Mouse (Mus musculus): ENCODE results near the gene Adgrf1. TPM values are rescaled to one million over a fixed set of nuclear protein-coding genes. Genes with fewer than 3 reads are reported as not detected.

Gene Adgrf1
- not detected for total RNA-seq (2021)
- long read RNA-seq, experiment 1: 0 reads
- long read RNA-seq, experiment 2: 0 reads

- DNase-seq (ENCODE audit: low spot score in 2 of 2): no peak
Measured at GRCm38 (mm10) chr17:43270161-43270560, at the start of gene Adgrf1. Adgrf1 (plus strand) TSS chr17:43270329.

- no peak for DNase-seq (ENCODE audit: low spot score in 2 of 2)
Measured at GRCm38 (mm10) chr17:43226101-43226500, 44.0 kb upstream of the Adgrf1 start.

DNA sequence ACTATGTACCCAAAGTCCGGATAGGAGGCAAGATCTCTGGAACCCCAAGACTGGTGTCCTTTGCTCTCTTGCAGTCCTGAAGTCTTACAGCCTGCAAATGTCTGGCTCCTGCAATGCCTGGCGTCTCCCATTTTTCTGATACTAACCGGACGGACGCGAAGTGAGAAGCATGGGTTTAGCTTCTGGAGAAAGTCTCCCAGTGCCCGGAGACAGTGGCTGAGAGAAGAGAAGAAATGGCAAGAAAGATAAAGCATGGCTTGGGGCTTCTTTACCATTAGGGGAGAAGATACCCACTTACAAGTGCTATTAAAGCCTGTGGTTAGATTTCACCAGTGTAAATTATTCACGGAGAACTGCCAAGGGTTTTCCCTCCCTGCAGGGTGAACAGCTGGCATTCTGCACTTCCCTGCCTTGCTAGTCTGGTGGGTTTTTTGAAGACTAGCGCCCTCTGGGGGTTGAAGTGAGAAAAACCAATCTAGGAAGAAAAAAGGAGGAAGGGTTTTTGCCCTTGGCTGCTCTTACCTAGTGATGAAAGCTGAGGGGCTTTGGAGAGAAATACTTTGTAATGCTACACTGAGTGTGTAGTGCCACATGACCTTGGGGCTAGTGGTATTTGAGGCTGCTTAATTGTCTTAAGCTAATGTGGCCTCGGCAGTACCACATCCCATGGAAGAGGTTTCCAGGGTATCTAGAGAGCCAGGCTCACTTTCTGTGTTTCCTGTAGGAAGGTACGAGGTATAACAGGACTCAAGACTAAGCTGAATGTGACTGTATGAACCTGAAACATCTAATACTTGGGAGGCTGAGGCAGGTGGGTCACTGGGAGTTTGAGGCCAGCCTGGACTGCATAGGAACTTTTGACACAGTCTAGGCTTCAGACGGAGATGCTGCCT lies 40.3 kb upstream of the Adgrf1 start:
- peak; percentile 30 to 58 for DNase-seq (ENCODE audit: low spot score in 2 of 2)

DNA sequence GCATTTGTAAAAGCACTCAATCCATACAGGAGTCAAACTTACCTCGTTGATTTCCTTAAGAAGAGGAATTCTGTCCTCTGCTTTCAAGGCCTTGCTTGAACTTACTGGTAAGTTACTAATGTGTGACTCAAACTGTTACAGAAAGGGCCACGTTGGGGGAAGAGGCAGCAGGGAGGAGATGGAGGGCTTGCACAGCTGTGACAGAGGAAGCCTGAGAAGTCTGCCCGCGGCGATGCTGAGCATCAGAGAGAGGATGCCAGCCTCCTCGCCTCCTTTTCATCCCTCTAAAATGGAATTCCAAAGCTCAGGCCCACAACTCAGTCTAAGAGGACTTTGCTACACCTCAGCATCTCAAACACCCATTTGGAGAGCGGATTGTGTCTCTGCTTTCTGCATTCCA lies 39.3 kb upstream of the Adgrf1 start:
- no peak for DNase-seq (ENCODE audit: low spot score in 2 of 2)

GRCm38 (mm10) chr17:43232769-43233168 lies 37.4 kb upstream of the Adgrf1 start:
- no peak for DNase-seq (ENCODE audit: low spot score in 2 of 2)

DNA sequence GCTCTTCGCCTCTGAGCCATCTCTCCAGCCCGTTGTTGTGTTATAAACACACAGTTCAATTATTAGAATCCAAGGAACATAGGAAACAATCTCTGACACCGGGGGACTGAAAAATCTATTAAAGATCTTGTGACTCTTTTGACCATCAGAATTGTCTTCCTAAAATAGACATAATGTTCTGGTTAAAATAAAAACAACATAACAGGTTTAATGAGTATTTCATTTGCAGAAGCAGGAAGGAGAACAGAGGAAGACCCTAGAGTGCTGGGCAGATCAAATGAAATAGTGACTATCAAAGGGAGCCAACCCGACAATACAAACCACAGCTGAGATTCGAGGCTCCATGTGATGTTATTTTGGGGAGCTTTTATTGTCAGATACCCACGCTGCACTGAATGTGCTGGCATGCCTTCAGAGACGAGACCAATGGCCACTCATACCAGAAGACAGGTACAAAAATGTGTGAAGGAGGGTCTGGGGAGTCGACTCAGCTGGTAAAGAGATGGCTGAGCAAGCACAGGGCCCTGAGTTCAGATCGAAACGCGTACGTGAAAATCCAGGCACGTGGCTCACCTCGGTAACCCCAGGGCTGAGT lies 33.4 kb upstream of the Adgrf1 start:
- DNase-seq (ENCODE audit: low spot score in 2 of 2): no peak

DNA sequence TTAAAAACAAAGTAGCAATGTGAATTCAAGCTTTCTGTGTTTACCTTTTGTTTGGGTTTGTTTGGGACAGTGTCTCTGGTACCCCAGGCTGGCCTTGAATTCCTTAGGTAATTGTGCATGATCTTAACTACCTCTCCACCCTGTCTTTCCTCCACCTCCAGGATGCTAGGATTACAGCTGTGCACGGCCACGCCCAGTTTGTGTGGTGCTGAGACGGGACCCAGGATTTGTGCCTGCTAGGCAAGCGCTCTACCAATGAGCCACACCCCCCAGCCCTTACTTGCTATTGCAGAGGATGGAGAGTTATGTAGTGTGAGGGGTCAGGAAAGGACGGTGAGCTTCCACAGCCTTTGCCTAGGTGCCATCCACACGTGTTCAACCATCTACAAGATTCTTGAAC lies 31.1 kb upstream of the Adgrf1 start:
- DNase-seq (ENCODE audit: low spot score in 2 of 2): no peak

GRCm38 (mm10) chr17:43241134-43241533 lies 29.0 kb upstream of the Adgrf1 start:
- DNase-seq (ENCODE audit: low spot score in 2 of 2): peak; percentile 53 to 81

- DNase-seq (ENCODE audit: low spot score in 2 of 2): no peak
Measured at GRCm38 (mm10) chr17:43242609-43243008, 27.5 kb upstream of the Adgrf1 start.

DNA sequence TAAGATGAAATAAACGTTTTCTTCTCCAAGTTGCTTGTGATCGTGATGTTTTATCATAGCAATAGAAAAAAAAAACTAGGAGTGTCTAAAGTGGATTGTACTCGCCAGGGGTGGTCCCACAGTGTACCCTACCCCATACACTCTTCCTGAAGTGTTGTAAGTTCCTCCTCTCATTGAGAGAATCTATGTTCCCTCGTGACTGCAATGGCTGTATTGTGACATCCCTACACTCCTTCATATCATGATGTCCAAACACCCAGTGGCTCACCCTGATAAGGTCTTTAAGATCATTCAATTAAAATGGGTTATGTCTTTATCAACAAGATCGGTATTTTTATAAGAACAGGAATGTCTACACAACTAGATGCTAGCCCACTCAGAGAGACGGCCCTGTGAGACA lies 24.8 kb upstream of the Adgrf1 start:
- no peak for DNase-seq (ENCODE audit: low spot score in 2 of 2)

DNA sequence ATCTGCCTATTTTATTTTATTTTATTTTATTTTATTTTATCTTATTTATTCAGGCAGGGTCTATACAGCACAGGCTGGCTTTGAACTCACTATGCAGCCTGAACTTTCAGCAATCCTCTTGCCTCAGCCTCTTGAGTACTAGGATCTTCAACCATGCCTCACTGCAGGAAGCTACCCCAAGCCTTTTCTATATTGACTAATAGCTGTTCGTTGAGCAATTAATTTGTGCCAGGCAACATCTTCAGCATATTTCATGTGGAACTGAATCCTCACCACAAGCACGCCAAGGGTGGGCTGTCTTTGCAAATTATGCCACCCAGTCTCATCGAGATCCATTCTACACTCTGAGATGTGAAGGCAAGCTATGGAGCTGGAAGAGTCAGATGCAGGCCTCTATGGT lies 22.9 kb upstream of the Adgrf1 start:
- no peak for DNase-seq (ENCODE audit: low spot score in 2 of 2)

GRCm38 (mm10) chr17:43249645-43250044 lies 20.5 kb upstream of the Adgrf1 start:
- no peak for DNase-seq (ENCODE audit: low spot score in 2 of 2)

DNA sequence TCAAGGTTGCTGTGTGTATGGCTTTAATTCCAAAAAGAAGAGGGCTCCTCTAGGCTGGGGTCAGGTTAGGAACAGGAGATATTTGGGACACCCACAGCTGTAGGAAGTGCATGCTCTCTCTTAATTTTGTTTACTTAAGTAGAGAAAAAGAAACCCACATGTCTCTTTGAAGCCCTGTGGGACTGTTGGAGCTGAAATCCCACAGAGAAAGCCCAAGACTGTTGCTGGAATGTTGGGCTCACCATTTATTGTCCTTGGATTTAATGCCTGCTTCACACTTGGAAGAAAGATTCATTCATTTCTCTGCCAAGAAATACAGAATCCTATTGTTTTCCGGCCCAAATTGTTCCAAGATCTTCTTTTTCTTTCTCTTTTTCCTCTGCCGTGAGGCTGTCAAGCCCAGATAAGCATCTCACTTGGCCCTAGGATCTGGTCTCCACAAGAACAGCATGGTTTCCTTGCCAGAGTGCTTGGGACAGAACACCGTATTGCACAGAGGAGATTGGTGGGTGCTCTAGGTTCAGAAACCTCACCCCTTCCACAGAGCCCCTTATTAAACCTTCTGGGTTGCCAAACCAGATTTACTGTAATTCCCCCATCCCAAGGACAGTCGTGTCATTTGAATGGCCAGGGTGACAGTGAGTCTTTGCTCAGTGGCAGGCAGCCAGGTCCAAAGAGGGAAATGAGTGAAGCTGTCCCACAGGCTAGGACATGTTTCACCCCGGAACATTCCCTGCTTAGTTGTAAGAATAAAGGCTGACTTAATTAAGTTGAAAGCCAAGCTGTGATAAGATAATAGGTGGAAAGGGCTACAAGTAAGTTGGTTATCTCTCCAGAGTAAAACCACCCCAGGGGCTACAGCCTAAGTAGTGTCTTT lies 18.6 kb upstream of the Adgrf1 start:
- peak in 1 of 2 experiments; percentile 31 for DNase-seq (ENCODE audit: low spot score in 2 of 2)

DNA sequence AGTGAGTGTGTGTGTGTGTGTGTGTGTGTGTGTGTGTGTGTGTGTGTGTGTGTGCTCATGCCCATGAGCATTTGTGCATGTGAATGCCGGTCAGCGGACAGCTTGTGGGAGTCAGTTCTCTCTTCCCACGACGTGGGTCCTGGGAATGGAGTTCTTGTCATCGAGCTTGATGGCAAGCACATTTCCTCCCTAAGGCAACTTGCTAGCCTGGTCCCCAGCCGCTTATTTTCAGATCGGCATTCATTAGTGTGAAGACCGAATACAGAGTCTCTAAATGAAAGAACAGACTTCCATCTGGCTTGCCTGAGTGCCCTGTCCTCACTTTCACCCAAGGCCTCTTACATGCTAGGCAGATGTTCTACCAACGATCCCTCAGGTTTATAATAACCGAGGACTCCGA lies 17.3 kb upstream of the Adgrf1 start:
- DNase-seq (ENCODE audit: low spot score in 2 of 2): no peak

DNA sequence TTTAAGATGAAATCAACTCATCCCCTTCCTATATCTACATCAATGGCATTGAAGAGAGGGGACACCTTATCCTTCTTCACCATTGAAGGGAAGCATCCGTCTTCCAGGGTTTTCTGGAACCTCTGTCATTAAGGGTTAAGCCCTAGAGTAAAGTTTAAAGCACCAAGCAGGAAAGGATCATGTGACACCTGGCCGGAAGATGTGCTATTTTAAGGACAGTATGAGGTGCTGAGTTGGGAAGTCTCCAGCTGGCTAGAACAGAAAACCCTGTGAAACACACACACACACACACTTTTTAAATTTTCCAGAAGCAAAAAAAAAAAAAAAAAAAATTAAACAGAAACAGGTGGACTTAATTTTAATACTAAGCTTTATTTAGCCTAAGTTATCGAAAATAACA lies 15.9 kb upstream of the Adgrf1 start:
- DNase-seq (ENCODE audit: low spot score in 2 of 2): no peak

GRCm38 (mm10) chr17:43256536-43257135 lies 13.5 kb upstream of the Adgrf1 start:
- DNase-seq (ENCODE audit: low spot score in 2 of 2): no peak

DNA sequence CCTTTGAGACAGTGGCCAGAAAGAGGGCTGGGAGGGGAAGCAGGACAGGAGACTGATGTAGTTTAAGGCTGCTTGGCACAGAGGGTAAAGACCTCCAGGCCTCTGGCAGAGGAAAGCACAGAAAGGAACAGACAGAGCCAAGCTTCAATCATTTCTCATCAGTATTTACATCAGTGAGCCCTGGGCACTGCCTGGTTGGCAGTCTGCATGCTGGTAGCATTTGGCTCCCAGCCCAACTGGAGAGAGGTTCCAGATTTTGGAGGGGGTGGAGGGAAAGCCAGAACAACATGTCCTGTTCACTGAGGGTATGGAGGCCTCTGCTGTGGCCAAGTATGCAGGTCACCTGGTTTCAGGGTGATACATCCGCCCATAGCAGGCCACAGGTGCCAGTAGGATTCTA lies 12.4 kb upstream of the Adgrf1 start:
- no peak for DNase-seq (ENCODE audit: low spot score in 2 of 2)

DNA sequence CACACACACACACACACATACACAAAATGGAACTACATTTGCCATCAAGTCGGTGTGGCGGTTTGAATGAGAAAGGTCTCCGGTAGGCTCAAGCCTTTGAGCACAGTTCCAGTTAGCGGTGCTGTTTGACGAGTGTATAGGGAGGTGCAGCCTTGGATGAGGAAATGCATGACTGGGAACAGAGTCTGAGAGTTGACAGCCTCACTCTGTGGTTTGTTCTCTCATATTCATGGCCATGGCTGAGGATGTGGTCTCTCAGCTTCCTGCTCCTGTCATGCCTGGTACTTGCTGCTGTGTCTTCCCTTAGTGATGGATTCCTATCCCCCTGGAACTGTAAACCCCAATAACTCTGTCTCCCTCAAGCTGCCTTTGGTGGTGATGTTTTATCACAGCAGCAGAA lies 8.2 kb upstream of the Adgrf1 start:
- DNase-seq (ENCODE audit: low spot score in 2 of 2): no peak

GRCm38 (mm10) chr17:43264739-43265138 lies 5.4 kb upstream of the Adgrf1 start:
- no peak for DNase-seq (ENCODE audit: low spot score in 2 of 2)

DNA sequence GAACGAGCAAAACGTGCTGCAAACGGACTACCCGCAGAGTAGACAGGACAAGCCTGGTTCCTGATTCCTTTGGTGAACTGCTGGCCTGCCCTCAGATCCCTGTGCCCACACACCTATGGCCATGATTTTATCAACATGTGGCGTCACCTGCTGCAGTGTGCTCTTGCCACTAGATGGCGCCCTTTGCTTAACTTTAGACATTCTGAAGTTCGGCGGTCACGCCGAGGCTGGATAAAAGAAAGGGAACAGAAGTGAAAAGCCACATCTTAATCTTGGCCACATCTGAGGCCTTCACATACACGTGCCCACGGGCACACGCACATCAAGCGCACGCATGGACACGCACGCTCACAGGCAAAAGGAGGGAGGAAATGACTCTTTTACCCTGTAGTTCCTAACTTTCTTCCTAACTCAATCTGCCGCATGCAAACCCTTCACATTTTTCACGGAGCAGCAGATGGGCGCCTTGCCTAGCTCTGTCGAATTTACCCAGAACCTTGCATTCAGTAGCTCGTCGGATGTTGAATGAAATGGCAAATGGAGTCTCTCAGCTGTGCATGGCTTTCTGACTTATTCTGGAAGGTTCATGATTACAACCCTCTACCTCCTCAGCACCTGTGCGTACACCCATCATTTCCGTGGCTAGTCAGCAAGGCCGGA lies 4.8 kb upstream of the Adgrf1 start:
- DNase-seq (ENCODE audit: low spot score in 2 of 2): peak; percentile 54 to 77

DNA sequence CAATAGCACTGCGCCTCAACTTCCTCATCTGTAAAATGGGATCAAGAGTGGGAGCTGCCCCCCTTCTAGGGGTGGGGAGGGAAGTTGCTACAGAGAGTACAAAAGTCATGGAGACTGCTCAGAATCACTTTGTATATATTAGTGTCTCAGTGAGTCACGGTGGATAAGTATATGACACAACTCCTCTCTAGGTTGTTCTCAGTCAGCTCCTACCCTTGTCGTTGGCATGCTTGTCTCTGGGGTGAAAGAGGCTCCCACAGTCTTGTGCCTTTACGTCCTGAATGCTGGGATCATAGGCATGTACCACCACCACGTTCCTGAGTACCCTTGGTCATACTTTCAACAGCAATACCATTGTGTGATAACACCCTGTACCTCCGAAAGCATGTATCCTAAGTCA lies 4.2 kb upstream of the Adgrf1 start:
- DNase-seq (ENCODE audit: low spot score in 2 of 2): no peak

All from gastrocnemius, postnatal 4 days (tissue).